Mouse (Mus musculus) yolk sac, embryonic 10.5 days (tissue): Measurements from ENCODE around the gene Prlh.

Source experiments
- DNase-seq: peaks from one replicate; pipeline ENCODE4 v3.0.0-alpha.2; 2017; ENCODE audit warnings: low spot score

The Prlh gene

GRCm38 (mm10) chr1:91001101-91001500 is 48.2 kb downstream of the Prlh start:
- no peak for DNase-seq

GRCm38 (mm10) chr1:91001871-91002539 is 49.1 kb downstream of the Prlh start:
- no peak for DNase-seq

- DNase-seq: no peak
Observed at GRCm38 (mm10) chr1:91002641-91003040, 49.7 kb downstream of the Prlh start.
